Mouse (Mus musculus) neural tube, embryonic 11.5 days (tissue): Measurements from ENCODE around the gene Nme8. TPM values are rescaled to one million over a fixed set of nuclear protein-coding genes. Genes with fewer than 3 reads are reported as not detected.

Experiments used
- polyA plus RNA-seq: library from polyadenylated mRNA; unstranded; fragments of >200 nt; fragmentation: Nextera tagmentation; extraction: Ambion mirVana; gene quantifications from 2 replicates; pipeline ENCODE4 v1.2.1, GENCODE M21; 2014

Nme8 gene
- polyA plus RNA-seq, 1 experiment from 2014 or later, result not detected

Other genes starting within 250 kb of the Nme8 start
- 16.2 and 16.7 TPM in 2 replicates for gene Epdr1, start 77.9 kb downstream of the Nme8 start, polyA plus RNA-seq
- 1.2 and 1.9 TPM in 2 replicates for gene Sfrp4, start 74.7 kb downstream of the Nme8 start, polyA plus RNA-seq
- 0.27 TPM in 1 of 2 replicates, not detected in the other for gene Gpr141, start 126.5 kb upstream of the Nme8 start, polyA plus RNA-seq